Mouse (Mus musculus) liver, postnatal 0 days (tissue): ENCODE results near the gene H2-M5. TPM values are rescaled to one million over a fixed set of nuclear protein-coding genes. Genes with fewer than 3 reads are reported as not detected.

ENCODE experiments used
- ATAC-seq: fragments of 200-750 bp; cut with Nextera tagmentation; 2 replicates; pipeline ENCODE4 v1.8.0; 2017; ENCODE audit warnings: mild to moderate bottlenecking, moderate library complexity
- DNase-seq: peaks from one replicate; pipeline ENCODE4 v3.0.0-alpha.2; 2016
- H3K27ac ChIP-seq: fragments of 300-500 bp; sonication (generic); 2 replicates; pipeline ENCODE4 v1.5.1; 2014; ENCODE audit warnings: antibody characterized with exemption, moderate library complexity, mild to moderate bottlenecking, low read depth
- H3K27me3 ChIP-seq: fragments of 300-500 bp; sonication (generic); 2 replicates; pipeline ENCODE4 v1.6.1; 2014; ENCODE audit warnings: low read length, control low read depth, mixed read lengths; ENCODE audit not compliant: insufficient read depth
- H3K36me3 ChIP-seq: fragments of 300-500 bp; sonication (generic); replicated peaks from 2 replicates; pipeline ENCODE4 v1.6.1; 2014; ENCODE audit warnings: mild to moderate bottlenecking, control low read depth, low read length, moderate library complexity, mixed read lengths; ENCODE audit not compliant: insufficient read depth
- H3K4me1 ChIP-seq: fragments of 300-500 bp; sonication (generic); 2 replicates; pipeline ENCODE4 v1.6.1; 2014; ENCODE audit warnings: antibody characterized with exemption, mild to moderate bottlenecking, control low read depth; ENCODE audit not compliant: insufficient read depth
- H3K4me2 ChIP-seq: fragments of 300-500 bp; sonication (generic); 2 replicates; pipeline ENCODE4 v1.6.1; 2014; ENCODE audit warnings: low read depth, mild to moderate bottlenecking, low read length, moderate library complexity, mixed read lengths
- H3K4me3 ChIP-seq: fragments of 300-500 bp; sonication (generic); 2 replicates; pipeline ENCODE4 v1.5.1; 2014; ENCODE audit warnings: low read depth, low read length
- H3K9ac ChIP-seq: fragments of 300-500 bp; sonication (generic); replicated peaks from 2 replicates; pipeline ENCODE4 v1.6.1; 2014; ENCODE audit warnings: mild to moderate bottlenecking, moderate library complexity
- H3K9me3 ChIP-seq: fragments of 300-500 bp; sonication (generic); 2 replicates; pipeline ENCODE4 v1.6.1; 2016; ENCODE audit warnings: mild to moderate bottlenecking, control low read depth, low read length, mixed read lengths
- CTCF ChIP-seq: sonication (generic); IDR thresholded peaks from 2 replicates; pipeline ENCODE4 v1.5.1; 2016; ENCODE audit warnings: antibody characterized with exemption, low read depth
- EP300 ChIP-seq: IDR thresholded peaks from 2 replicates; pipeline ENCODE4 v1.6.1; 2016; ENCODE audit warnings: antibody characterized with exemption, low read depth, mild to moderate bottlenecking
- WGBS: fragments of 180-500 bp; shearing (Covaris S2); extraction: QIAGEN DNeasy Blood & Tissue Kit; methylation state at CpG from one replicate; pipeline ENCODE4 v1.1.7; 2014; ENCODE audit not compliant: insufficient replicate concordance; 5-methylcytosine and 5-hydroxymethylcytosine counted together
- polyA plus RNA-seq: library from polyadenylated mRNA; unstranded; fragments of >200 nt; fragmentation: Nextera tagmentation; extraction: Ambion mirVana; gene quantifications from 2 replicates; pipeline ENCODE4 v1.2.1, GENCODE M21; 2015

The H2-M5 gene
- polyA plus RNA-seq, 1 experiment from 2014 or later, result not detected

DNA sequence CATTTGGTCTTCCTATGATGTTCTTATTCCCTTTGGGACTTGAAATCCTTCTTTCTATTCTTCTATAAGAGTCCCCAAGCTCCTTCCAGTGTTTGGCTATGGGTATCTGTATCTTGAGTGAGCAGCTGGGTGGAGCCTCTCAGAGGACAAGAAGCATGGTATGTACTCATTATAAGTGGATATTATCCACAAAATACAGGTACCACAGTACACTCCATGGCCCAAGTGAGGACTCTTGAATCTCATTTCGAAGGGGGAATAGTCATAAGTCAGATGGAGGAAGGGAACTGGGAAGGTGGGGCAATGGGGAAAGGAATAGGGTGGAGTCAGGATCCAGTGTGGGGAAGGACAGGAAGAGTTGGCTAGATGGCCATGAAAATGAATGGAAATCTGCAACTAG lies 36.3 kb downstream of the H2-M5 start:
- Histone ChIP-seq H3K27me3 (no peaks in the 10 kb centered on the region), H3K4me3 (no peak overlapping the region), H3K36me3 (peaks cover 19% of the 10 kb centered on the region), H3K27ac (no peak overlapping the region), H3K9ac (no peak overlapping the region), H3K9me3 (no peaks in the 10 kb centered on the region), H3K4me2 (no peak overlapping the region), H3K4me1 (peaks cover 12% of the 10 kb centered on the region)
- ATAC-seq, result no peak
- DNase-seq, result no peak
- TF ChIP-seq EP300 (no peak), CTCF (no peak)
- WGBS, result 80% methylated on average over 1 of the region's 1 CpGs

GRCm38 (mm10) chr17:36952631-36953030 lies 36.7 kb downstream of the H2-M5 start:
- TF ChIP-seq EP300 (no peak), CTCF (no peak)
- DNase-seq (no peak), ATAC-seq (no peak)
- H3K4me2 ChIP-seq, result no peak overlapping the region
- no peaks in the 10 kb centered on the region for H3K9me3 ChIP-seq
- no peaks in the 10 kb centered on the region for H3K27me3 ChIP-seq
- peaks cover 19% of the 10 kb centered on the region for H3K36me3 ChIP-seq
- H3K4me3 ChIP-seq, result no peak overlapping the region
- no peak overlapping the region for H3K9ac ChIP-seq
- H3K27ac ChIP-seq, result no peak overlapping the region
- H3K4me1 ChIP-seq, result peaks cover 9% of the 10 kb centered on the region
- WGBS, result 83% methylated on average over 2 of the region's 2 CpGs

DNA sequence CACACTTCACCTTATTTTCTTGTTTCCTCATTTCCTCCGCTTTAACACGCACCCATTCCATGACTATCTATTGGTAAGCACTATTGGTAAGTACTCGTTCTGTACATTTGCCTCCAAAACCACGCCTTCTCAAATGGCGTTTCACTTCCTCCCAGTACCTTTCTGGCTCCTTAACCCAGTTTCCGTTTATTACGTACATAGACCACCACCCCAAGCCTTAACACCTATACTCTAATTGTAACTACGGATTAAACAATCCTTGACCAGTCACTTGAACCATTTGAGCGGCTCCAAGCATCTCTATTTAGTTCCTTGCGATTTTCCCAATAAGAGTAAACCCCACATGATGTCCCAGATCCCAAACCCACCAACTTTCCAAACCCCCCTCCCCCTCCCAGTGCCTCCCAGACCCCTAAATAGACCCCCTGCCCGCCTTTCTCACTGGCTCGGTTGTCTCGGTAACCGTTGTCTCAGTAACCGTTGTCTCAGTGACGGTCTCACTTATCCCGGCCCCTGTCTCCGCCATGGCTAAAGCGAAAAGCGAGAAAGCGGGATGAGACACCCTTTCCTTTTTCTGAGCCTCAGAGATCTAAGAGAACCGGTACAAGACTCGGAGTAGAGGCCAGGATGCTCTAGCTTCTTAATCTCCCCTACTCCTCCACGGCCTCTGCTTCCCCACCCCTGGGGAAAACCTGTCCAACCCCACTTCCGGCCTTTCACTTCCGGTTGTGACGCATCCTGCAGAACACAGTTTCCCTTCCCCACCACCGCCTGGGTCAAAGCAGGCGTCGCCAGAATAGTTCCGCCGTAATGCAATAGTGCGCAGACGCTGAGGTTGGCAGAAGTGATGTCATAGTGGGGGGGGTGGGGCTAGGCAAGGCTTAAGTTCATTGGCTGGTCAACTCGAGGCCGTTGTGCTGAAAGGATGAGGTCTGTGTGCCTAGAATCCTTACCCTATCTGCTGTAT lies 38.1 kb downstream of the H2-M5 start, which contains the start of gene Ppp1r11:
Ppp1r11 (minus strand) TSS at position 761 of the 967 bp plus-strand sequence.
- peak within 1 kb of the TSS; percentile 81 for H3K4me3 ChIP-seq
- peak within 1 kb of the TSS; percentile 83 for H3K4me2 ChIP-seq
- peaks cover 16% of the 10 kb centered on the region for H3K36me3 ChIP-seq
- DNase-seq (peak; percentile 95), ATAC-seq (peak; percentile 99)
- H3K9ac ChIP-seq, result peak within 1 kb of the TSS; percentile 72
- H3K9me3 ChIP-seq, result no peaks in the 10 kb centered on the region
- peak; percentile 61 for TF ChIP-seq EP300
- no peak for TF ChIP-seq CTCF
- H3K27me3 ChIP-seq, result peaks cover 13% of the 10 kb centered on the region
- WGBS, result 1% methylated on average over 36 of the region's 36 CpGs
- H3K27ac ChIP-seq, result peak within 1 kb of the TSS; percentile 82
- H3K4me1 ChIP-seq, result peaks cover 13% of the 10 kb centered on the region

GRCm38 (mm10) chr17:36949265-36949664 lies 40.1 kb downstream of the H2-M5 start:
- no peak for DNase-seq
- no peak for ATAC-seq
- H3K9me3 ChIP-seq, result no peaks in the 10 kb centered on the region
- peaks cover 12% of the 10 kb centered on the region for H3K36me3 ChIP-seq
- H3K4me3 ChIP-seq, result no peak overlapping the region
- H3K9ac ChIP-seq, result no peak overlapping the region
- peaks cover 31% of the 10 kb centered on the region for H3K27me3 ChIP-seq
- TF ChIP-seq CTCF, result no peak
- no peak for TF ChIP-seq EP300
- no peak overlapping the region for H3K4me2 ChIP-seq
- WGBS, result 92% methylated on average over 8 of the region's 8 CpGs
- H3K4me1 ChIP-seq, result peaks cover 13% of the 10 kb centered on the region
- no peak overlapping the region for H3K27ac ChIP-seq

DNA sequence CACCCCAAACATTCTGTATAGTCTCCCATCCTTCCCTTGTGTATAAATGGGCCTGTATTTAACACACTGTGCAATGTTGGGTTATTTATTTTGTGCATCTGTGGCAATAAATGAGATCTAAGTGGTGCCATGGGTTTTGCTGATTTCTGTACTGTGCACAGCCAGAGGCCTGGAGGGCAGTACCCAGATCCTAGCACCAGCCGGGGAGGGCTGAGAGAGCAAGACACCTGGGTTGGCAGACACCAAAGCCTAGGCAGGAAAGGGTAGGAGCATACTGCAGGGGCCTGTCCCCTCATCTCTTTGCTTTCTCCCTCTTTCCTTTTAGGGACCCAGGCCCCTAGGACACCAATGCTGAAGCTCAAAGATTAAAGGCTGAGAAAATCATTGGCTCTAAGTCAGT lies 41.1 kb downstream of the H2-M5 start:
- no peak overlapping the region for H3K4me2 ChIP-seq
- 94% methylated on average over 1 of the region's 1 CpGs for WGBS

GRCm38 (mm10) chr17:36947051-36947819 lies 42.1 kb downstream of the H2-M5 start:
- peak; percentile 33 for TF ChIP-seq CTCF
- no peak for TF ChIP-seq EP300
- no peak overlapping the region for H3K27ac ChIP-seq
- H3K36me3 ChIP-seq, result peaks cover 12% of the 10 kb centered on the region
- H3K9ac ChIP-seq, result no peak overlapping the region
- ATAC-seq, result no peak
- DNase-seq, result peak; percentile 31
- H3K4me1 ChIP-seq, result peaks cover 13% of the 10 kb centered on the region
- WGBS, result 7% methylated on average over 60 of the region's 62 CpGs
- H3K9me3 ChIP-seq, result no peaks in the 10 kb centered on the region
- H3K4me3 ChIP-seq, result peak overlapping the region; percentile 28
- peaks cover 52% of the 10 kb centered on the region for H3K27me3 ChIP-seq
- peak overlapping the region; percentile 66 for H3K4me2 ChIP-seq

More for the DNA sequence above, 41.1 kb downstream of the H2-M5 start:
- DNase-seq, result no peak
- Histone ChIP-seq H3K36me3 (peaks cover 12% of the 10 kb centered on the region), H3K9ac (no peak overlapping the region), H3K4me1 (peaks cover 13% of the 10 kb centered on the region), H3K4me3 (no peak overlapping the region), H3K27ac (no peak overlapping the region), H3K9me3 (no peaks in the 10 kb centered on the region), H3K27me3 (peaks cover 41% of the 10 kb centered on the region)
- TF ChIP-seq CTCF (no peak), EP300 (no peak)
- no peak for ATAC-seq
